Mouse (Mus musculus): ENCODE results near the gene Rars2.

DNA sequence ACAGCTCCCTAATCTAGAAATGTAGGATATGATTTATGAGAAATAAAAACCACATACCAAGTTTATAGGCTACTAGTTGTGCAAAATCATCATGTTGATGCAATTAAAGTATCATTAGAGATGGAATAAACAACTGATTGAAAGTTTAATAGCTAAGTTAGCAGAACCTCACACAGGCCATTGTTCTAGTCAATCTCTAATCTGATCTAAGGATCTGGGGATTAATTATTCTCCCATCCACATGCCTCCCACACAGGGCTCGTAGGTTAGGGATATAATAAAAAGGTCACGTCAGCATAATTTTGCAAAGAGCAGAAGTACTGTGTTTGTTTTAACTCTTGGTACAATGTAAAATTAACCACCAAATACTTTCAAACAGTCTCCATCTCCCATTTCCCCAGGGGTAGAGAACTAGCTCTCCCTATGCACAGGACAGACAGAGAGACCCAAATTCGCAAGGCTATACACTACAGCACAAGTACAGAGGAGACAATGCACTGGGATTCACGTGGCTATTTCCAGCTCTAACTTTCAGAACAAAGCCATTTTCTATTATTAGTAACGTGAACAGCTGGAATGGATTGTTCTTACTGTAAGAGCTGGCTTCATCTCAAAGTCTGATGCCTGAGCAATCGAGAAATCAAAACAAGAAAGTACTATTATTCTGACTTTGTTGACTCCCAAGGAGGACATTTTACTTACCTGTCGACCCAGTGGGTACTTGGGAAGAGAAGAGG is 29.7 kb upstream of the Rars2 start:
- TF ChIP-seq CTCF (IDR thresholded peaks at IDR 0.05; ENCODE audit: low read depth) = no peak
- TF ChIP-seq EP300 (IDR thresholded peaks at IDR 0.05; ENCODE audit: low read depth) = no peak

All from liver, postnatal 0 days (tissue).